Mouse (Mus musculus) left cerebral cortex, adult 18-20 months (tissue): Measurements from ENCODE around the gene Vpreb3. TPM values are rescaled to one million over a fixed set of nuclear protein-coding genes. Genes with fewer than 3 reads are reported as not detected.

Source experiments
- DNase-seq, 2 experiments: peaks; one replicate each; pipeline ENCODE4 v3.0.0; 2021 to 2022; ENCODE audit warnings: low spot score in 2 of 2, mixed read lengths in 1 of 2
- total RNA-seq, 2 experiments: library from RNA; stranded (reverse); gene quantifications; 2 replicates each; pipeline ENCODE4 v1.2.3; 2021

Gene Vpreb3
- total RNA-seq, 2 experiments from 2014 or later, result not detected

DNA sequence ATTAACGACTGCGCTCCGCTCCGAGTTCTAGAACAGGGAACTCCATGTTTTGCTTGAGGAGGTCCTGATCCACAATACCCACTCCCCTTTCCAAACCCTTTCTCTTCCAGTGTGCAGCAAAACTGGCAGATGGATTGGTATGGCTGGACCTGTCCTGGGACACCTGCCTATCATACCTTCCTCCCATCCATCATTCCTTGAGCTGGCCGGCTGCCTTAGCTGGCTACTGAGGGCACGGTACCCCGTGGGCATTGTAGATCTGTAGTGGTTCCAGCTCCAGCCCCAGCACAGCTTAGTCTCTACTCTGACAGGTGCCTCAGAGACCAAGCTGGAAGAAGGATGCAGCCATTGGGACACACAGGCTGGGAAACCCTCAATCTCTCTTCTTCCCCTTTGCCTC is 11.5 kb upstream of the Vpreb3 start:
- no peak for DNase-seq

DNA sequence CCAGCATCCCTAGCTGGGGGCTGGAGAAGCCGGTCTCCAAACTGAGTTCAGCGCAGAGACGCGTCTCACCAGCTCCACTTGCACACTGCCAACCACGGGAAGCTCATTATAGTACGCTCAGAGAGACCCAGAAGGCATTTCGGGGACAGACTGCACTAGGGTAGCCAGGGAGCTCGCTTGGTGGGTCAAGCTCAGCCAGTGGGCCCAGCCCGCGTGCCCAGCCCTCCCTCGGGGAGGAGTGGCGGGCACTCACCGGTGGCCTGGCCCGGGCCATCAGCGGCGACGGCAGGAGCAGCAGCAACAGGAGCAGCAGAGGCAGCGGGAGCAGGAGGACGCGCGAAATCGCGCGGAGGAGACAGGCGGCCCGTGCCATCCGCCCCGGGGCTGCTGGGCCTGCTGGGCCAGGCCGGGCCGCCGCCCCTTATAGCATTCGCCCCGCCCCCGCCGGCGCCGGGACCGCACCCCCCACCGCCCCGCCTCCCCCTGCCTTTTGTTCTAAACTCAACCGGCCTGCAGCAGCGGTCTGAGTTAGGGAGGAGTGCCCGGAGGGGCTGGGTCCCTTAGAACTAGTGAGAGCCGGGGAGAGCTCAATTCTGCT is 10.7 kb upstream of the Vpreb3 start:
- DNase-seq, result no peak

DNA sequence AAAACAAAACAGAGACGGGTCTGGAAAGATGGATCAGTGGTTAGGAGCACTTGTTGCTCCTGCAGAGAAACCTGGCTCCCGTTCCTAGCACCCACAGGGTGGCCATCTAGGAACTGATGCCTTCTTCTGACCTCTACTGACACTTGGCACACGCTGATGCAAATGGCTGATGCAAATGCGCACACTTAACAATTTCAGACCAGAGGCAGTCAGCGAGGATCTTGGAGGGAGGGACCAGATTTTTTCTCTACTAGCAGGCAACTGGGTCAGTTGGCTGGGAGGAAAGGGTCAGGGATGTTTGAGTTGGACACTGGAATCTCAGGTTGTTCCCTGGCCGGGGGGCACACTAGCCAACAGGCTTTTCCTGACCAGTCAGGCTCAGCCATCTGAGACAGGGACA is 10.0 kb upstream of the Vpreb3 start, which contains the start of gene Chchd10:
Gene Chchd10 (plus strand): TSS at position 240 of the 400 bp plus-strand sequence.
- DNase-seq, result no peak

DNA sequence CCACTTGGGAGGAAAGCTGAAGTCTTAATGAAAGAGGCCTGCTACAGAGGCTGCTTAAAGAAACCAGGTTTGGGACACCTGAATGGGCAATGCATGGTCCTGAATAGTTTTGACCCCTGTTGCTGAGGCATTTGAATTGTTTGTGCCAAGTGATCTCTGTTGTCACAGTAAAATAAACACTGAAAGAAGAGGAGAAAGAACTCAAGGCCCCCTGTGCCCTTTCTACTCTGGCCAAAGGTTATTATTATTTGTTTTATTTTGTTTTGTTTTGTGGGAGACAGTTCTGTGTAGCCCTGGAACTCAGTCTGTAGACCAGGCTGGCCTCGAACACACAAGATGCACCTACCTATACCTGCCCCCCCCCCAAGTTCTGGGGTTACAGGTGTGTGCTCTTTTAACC is 7.9 kb upstream of the Vpreb3 start:
- no peak for DNase-seq

DNA sequence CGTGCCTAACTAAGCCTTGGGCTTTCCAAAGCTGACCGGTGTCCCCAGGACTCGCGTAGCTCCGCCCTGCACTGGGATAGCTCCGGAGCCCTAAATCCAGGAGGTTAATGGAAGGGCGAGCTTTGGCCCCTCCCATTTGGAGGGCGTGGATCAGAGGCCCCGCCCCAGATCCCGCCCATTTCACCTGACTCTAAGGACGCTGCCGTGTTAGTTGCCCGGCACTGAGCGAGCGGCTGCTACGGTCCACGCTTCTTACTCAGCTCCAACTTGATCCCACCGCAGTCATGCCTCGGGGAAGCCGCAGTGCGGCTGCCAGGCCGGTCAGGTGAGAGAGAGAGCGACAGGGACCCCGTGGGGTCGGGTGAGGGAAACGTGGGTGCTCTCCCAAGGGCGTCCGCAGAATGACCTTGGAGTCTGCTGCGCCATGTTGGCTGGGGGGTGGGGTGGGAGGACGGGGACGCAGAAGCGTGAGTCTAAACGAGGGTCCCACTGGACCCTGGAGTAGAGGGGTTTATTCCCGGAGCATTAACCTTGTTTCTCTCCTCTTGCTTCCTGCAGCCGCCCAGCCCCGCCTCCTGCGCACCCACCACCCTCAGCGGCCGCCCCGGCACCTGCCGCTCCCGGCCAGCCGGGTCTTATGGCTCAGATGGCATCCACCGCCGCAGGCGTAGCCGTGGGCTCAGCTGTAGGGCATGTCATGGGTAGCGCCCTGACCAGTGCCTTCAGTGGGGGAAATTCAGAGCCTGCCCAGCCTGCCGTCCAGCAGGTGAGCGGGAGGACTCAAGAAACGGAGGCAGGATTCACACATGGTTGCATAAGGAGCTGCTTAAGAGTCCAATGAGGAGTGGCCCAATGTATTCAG is 6.9 kb upstream of the Vpreb3 start, which contains the start of gene Mmp11:
Gene Mmp11 (minus strand): TSS at position 817 of the 862 bp plus-strand sequence.
- DNase-seq, result peak; percentile 70 to 78

DNA sequence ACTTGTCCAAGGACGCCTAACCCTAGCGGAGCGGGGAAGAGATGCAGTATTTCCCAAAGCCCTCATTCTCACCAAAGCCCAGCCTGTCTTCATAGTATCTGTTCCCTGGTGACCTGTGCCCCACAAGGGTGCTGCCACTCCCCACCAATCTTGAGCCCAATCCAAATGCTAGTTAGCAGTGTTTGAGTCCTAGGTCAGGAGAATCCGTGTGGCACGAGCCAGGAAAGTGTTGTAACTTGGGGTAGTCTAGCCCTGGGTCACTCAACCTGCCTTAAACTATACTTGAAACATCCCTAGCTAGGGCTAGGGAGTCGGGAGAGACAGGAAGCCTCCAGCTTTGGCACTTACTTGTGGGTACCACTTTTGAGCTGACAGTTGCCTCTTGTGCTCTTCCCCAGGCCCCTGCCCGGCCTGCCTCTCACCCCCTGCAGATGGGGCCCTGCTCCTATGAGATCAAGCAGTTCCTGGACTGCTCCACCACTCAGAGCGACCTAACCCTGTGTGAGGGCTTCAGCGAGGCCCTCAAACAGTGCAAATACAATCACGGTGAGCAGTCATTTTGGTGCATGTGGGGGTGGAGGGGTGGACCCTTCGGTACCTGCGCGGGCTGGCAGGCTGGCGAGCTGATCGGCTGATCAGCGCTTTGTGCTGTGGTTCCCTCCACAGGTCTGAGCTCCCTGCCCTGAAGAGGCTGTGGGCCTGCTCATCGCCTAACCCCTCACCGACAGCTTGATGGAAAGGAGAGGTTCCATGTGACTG is 5.8 kb upstream of the Vpreb3 start:
- no peak for DNase-seq

DNA sequence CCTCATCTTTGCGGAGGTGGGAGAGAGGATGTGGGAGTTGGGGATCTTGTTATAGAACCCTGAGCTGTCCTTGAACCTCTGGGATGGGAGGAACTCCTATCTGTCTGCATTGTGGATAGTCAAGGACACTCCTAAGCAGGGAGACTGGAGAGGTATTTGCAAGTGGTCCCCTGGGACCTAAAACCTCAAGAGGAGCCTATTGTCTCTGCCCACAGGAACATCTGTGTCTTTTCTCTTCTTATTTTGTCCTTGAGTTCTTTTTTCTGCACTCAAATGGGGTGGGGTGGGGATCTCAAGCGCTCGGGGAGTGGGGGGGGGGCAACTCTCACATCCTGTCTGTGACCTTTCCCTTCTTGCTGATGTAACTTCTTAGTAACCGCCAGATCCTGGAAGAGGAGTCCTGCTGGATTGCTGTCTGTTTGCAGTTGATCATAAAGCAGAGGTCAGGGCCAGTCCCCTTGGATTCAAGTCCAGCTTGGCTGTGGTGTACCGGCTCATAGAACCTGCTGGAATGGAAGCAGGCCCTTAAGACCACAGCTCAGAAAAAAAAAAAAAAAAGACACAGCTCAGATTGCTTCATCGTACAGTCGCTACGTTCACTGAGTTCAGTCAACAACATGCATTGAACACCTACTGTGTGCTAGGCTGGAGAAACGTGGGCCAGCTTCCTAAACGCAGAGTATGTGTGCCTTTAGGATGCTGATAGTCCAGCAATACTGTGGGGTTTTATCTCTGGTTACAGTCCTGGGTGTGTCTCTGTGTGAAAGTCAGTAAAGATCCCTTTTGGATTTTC is 4.8 kb upstream of the Vpreb3 start:
- DNase-seq, result no peak

DNA sequence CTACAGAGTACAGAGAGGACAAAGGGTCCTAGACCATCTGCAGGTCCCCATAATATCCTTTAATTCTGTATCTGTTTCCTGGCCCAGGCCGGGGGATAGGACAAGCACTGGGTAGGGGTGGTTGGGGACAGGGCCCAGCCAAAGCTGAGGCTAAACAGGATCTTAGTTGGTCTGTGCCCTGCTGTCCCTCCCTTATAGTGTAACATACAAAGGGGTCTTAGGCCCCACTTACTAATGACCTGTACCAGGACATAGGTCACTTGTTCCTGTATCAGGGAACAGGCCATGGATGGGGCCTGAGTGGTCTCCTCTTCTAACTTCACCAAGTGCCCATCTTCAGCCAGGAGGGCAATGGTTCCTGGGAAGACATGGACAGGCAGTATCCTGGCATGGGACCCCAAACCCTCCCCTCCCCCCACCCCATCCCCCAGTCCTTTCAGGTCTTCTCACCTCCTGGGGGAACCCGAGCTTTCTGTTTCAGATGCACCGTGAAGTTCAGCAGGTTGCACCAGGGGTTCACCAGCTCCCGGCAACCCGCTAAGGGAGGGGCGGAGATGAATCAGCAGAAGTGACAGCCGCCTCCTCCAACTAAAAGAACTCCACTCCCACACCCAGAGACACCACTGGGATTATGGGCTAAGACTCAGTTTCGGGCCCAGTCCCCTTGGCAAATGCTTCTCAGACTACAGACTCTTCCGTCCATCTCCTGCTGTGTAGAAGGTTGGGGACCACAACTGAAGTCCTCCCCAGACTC is 3.2 kb upstream of the Vpreb3 start:
- DNase-seq, result peak; percentile 34 to 58

DNA sequence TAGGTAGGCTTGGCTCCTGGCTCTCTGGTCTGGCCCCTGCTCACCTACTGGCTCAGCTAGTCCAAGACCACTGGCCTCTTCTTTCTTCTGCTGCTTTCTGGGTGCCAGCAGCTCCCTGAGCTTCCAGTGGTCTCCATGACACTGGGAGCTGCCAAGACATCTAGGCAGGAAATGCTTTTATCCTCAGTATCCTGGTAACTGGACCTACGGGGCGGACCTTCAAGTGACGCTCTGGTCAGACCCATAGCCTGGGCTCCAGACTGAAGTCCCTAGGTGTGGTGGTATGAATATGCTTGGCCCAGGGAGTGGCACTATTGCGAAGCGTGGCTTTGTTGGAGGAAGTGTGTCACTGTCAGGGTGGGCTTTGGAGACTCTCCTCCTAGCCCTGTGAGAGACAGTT is 2.3 kb upstream of the Vpreb3 start, which contains the start of gene Gm867:
Gene Gm867 (minus strand): TSS at position 153 of the 400 bp plus-strand sequence.
- DNase-seq, result no peak

DNA sequence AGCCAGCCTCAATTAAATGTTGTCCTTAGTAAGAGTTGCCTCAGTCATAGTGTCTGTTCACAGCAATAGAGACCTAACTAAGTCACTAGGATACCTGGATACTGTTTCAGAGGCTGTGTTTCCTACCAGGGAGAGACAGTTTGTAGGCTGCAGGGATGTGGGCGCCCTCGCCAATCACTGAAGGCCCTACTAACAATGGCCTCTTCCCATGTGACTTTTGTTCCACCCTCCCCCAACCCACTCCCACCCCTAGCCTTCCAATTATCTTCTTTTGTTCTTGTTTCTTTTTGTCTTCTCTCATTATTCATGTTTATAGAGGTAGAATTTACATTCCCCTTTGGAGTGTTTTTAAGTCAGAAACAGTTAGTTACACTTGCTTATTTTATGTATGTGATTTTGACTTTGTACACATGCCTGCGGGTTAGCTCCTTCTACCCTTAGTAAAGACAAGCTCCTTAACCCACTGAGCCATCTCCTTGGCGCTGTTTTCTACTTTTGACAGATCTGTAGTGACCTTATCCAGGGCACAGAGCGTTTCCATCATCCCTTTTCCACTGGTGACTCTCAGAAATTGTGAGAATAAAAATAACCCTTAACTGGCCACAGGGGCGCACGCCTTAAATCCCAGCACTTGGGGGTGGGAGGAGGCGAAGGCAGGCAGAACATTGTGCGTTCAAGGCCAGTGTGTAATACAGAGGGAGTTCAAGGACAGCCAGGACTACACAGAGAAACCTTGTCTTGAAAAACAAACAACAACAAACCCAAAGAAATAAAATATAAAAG is 1.6 kb upstream of the Vpreb3 start:
- no peak for DNase-seq

DNA sequence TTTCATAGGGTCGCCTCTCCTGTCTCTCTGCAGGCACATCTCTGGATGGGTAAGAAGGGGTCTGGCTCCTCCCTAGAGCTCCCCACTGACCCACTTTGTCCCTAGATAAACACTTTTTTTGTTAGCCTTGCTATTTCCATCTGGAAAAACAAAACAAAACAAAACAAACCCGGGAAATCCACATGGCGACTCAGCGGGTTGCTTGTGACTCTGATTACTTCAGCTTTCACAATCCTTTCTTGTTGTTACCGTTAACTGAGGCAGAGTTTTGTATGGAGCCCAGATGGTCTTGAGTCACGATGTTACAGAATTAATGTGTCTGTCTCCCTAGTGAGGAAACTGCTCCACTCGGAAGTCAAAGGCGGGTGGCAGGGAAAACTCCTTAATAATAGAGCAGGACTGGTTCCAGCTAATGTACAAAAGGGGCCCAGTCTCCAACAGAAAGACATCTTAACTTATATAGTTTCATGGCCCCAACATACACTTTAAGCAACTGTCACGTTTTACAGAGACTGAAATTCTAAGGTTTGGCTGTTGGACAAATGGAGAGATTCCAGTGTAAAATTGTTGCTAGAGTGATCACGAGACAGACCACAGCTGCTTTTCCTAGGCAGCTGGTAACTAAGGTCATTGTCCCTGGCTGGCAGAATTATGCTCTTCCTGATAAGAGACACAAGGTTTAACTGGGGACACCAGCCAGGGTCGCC is 1.4 kb downstream of the Vpreb3 start:
- DNase-seq, result no peak

DNA sequence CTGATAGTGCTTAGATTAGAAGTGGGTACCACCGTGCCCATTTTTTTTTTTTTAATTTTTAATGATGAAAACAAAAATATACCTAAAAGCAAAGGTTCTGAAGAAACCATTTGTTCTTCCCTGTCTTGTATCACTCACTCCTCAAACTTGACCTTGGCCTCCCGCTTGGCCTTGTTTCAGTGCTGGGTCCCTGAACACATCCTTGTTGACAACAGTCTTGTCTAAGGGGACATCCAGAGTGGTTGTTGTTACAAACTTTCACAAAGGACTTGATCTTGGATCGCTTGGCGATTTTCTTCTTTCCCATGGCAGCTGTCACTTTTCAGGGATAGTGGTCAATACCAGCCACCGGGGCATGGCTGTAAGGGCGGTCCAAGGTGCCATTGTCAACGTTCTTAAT is 2.4 kb downstream of the Vpreb3 start:
- no peak for DNase-seq

DNA sequence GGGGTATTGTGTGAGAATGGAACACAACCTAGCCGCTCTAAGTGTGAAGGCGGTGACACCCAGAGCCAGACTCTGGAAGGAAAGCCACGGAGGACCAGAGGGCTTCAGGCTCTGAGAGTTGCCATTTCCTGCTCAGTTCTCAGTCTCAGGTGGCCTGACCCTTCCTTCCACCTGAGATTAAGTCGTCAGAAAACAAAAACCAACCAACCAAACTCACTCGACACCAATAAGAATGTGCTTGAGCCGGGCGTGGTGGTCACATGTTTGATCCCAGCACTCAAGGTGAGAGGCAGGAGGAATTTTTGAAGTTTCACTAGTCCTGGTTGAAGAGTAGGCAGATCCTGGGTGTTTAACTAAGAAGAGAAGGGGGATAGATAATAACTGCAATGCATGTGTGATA is 3.0 kb downstream of the Vpreb3 start:
- DNase-seq, result no peak

DNA sequence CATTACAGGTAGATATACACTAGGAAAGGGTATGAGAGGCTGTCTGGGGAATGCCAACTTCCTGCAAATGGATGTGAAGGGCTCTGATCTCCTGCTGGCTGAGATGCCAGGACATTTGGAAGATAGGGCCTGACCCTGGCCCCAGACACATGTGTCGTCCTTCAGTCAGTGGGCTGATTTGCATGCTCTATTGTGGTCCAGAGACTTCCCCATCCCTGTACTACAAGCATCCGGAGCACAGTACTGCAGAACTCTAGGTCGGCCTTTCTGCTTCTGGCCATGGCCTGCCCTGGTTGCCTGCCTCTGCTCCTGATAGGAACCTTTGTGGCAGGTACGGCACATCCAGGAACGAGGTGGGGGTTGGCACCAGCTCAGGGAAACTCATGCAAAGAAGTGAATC is 5.2 kb downstream of the Vpreb3 start:
- DNase-seq, result no peak

DNA sequence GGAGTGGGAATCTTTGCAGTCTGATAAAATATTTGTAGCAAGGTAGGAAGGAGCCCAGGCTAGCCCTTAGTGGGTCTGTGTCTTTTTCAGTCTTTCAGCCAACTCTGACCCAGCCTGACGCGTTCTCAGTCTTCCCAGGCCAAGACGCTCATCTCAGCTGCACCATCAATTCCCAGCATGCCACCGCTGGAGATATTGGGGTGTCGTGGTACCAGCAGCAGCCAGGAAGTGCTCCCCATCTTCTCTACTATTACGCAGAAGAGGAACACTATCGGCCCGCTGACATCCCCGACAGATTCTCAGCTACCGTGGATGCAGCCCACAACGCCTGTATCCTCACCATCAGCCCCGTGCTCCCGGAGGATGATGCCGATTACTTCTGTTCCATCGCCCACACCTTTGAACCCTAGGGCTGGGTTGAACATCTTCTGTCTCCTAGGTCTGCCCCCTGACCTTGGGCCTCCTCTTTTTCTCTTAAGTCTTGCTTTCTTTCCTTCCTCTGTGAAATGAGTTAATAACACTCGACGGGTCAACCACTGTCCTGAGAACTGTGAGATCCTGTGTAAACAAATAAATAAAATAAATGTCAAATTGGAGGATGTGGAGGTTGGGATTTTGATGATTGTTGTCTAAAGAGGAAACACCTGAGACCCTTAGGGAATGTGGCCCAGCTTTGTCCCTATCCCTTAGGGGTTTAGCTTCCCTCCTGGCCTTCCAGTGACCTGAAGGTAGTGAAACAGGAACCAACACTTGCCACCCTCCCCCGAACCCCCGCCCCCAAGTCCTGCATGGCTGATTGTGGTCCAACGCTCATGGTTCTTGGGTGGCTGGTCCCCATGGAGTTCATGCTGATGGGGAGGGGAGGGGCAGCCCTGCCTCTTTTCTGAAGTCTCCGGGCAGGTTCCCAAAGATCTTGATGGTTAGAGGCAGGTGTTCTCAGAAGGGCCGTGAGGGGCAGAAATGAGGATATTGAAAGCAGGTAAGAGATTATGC is 6.5 kb downstream of the Vpreb3 start:
- no peak for DNase-seq

DNA sequence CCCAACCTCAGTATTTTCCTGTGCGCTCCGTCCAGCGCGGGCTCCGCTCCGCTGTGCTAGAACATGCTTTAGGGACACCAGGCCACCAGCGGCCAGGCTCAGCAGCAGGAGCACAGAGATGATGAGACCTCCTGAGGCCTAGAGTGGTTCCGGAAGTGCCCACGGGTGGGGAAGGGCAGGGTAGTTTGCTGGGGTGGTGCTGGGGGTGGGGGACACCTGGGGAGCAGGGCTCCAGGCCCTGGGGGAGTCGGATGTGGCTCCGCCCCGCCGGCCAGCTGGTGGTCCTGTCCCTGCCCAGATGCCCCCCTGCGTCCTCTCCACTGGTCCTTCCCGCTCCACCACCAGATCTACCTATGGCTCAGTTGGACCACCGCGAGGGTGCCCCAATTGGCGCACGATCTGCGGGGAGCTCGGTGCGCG is 7.9 kb downstream of the Vpreb3 start:
- no peak for DNase-seq

DNA sequence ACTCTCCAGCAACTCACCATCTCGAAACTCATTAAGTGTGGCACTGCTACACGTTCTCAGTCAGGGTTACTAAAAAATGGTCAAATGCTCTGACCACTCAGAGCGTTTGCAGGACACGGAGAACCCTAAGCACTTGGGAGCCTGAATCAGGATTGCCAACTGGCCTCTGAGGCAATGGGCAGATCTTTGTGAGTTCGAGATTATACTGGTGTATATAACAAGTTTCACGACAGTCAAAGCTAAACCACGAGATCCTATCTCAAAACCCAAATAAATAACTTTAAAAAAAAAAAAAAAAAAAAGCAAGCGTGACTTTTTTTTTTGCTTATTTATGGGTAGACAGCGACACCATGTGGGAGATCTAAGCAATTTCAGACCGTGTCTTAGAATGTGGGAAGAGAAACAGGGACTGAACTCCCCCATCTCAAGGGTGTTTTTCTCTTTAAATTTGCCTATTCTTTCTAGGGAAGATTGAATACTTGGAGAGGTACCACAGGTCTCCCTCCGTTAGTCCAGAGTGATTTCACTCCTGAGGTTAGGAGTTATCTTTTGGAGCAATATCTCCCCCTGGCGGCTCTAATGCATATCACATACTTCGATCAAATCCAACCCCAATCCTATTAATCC is 8.7 kb downstream of the Vpreb3 start:
- peak in 1 of 2 experiments; percentile 40 for DNase-seq
